Mouse (Mus musculus) activated CD4-positive, CD25-positive, alpha-beta regulatory T cell, adult 9 weeks (primary cell): ENCODE data around the gene Celf3. TPM values are rescaled to one million over a fixed set of nuclear protein-coding genes. Genes with fewer than 3 reads are reported as not detected.

Experiments
- polyA plus RNA-seq: library from polyadenylated mRNA; unstranded; fragments of 100-300 nt; shearing (Covaris generic); gene quantifications from one replicate; pipeline ENCODE4 v1.2.1, GENCODE M21; 2017

The Celf3 gene
- 1.5 TPM for polyA plus RNA-seq

DNA sequence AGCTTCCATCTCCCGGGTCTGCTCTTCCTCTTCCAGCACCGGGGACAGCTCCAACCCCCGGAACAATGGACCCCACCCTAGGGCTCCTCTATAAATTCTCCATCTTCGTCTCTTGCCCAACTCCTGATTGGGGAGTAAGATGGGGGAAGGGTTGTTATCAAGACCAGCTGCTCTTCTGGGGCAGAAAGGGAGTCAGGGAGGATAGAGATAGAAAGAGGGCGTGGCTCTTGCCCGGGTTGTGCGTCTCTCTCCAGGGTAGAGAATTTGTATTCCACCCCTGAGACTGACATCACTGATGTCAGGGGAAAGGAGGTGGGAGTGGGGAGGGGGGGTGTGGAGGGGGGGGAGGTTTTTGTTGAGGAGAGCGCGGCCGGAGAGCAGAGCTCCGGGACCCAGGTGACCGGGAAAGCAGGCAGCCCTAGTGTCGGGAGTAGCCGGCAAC lies at the start of gene Celf3:
Celf3 (plus strand) TSS at position 315 of the 442 bp plus-strand sequence.

DNA sequence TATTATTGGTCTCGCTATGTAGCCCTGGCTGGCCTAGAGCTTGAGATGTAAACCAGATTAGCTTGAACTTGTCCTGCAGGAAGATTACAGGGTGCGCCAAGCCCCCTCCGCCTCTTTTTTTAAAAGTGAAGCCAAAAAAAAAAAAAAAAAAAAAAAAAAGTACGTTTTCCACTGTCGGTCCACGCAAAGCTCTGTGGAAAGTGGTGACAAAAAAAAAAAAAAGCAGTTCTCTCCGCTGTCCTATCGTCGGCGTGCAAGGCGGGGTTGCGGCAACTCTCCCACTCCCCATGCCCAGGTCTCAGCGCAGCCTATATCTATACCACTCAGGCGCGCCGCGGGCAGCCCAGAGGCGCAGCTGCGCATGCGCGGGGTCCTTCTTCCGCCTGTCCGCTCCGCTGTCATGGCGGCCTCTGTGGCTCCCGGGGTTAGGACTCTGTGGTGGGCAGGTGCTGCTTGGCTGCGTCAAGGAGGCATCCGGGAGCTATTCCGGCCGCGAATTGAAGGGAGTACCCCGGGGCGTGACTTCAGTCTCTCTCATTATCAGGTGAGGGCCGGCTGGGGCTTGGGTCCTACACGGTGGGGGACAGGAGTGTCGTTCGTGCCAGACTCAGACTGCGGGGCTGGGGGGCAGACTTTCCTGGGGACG lies 35.0 kb upstream of the Celf3 start, which contains the start of gene Mrpl9:
Mrpl9 (plus strand) TSS at position 368 of the 646 bp plus-strand sequence.

DNA sequence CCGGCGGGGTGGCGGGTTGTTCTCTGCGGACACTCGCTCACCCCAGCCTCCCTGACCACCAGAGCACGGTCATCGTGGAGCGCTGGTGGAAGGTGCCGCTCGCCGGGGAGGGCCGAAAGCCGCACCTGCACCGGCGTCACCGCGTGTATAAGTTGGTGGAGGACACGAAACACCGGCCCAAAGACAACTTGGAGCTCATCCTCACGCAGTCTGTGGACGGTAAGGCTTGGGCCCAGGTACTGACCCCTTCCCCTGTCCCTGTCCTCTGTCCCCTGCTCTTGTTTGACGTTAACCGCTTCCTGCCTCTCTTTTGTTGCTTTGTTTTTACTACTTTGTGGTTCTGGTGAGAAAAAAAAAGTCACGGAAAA lies 34.5 kb upstream of the Celf3 start, which contains the start of gene Oaz3:
Oaz3 (minus strand) TSS at position 319 of the 368 bp plus-strand sequence.

DNA sequence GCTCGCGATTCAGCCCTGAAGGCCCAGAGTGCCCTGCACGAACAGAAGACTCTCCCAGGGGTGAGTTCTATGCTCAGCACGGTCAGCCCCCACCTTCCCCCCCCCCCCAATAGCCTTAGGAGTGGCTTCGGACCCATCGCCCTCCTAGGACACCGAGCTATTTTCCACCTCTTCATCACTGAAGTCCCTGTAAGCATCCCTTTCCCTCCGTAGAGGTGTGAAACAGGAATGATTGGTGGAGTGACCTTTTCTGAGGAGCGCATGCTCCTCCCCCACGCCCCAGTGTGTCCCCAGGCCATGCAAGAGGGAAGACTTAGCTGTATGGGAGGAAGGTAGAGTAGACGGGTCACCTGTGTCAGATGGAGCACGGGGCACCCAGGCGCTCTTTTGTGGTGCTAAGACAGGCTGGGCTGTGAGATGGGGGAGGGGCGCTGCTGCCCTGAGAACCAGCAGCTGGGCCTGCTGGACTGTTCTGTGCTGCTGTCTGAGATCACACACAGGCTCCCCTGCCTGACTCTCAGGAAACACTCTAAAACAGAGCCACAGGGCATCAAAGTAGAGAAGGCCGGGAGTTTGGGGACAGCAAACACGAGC lies 2.3 kb downstream of the Celf3 start, which contains the start of gene Riiad1:
Riiad1 (minus strand) TSS at position 51 of the 594 bp plus-strand sequence.

Other genes with a start within 250 kb of the Celf3 start
- gene Gm4778, start 214.3 kb upstream of the Celf3 start, polyA plus RNA-seq: not detected
- 8.1 TPM for gene Them4, start 168.2 kb upstream of the Celf3 start, polyA plus RNA-seq
- gene Them5, start 136.2 kb upstream of the Celf3 start, polyA plus RNA-seq: not detected
- gene C2cd4d, start 115.9 kb upstream of the Celf3 start, polyA plus RNA-seq: not detected
- gene Rorc, start 105.5 kb upstream of the Celf3 start, polyA plus RNA-seq: 9.5 TPM
- gene Lingo4, start 79.8 kb upstream of the Celf3 start, polyA plus RNA-seq: 0.12 TPM
- gene Tdrkh, start 65.0 kb upstream of the Celf3 start, polyA plus RNA-seq: 10.1 TPM
- gene Mrpl9, start 35.0 kb upstream of the Celf3 start, polyA plus RNA-seq: 80.5 TPM
- 1.8 TPM for gene Oaz3, start 34.4 kb upstream of the Celf3 start, polyA plus RNA-seq
- gene Riiad1, start 2.0 kb downstream of the Celf3 start, polyA plus RNA-seq: 0.78 TPM
- 11.7 TPM for gene Snx27, start 104.4 kb downstream of the Celf3 start, polyA plus RNA-seq
- gene Gm10972, start 164.8 kb downstream of the Celf3 start, polyA plus RNA-seq: not detected
- 4.2 TPM for gene Tuft1, start 180.6 kb downstream of the Celf3 start, polyA plus RNA-seq
- gene Selenbp2, start 215.3 kb downstream of the Celf3 start, polyA plus RNA-seq: not detected